Mouse (Mus musculus): ENCODE measurements at regions not wholly inside any gene's neighbourhood (a gene's known extent, or its start where the extent isn't known, plus 50 kb on each side); places are given as distances from the start of the nearest gene placed in this dataset.
"Not testable (repeated sequence)": the region's sequence is repeated elsewhere in the genome, so short reads cannot be mapped to it uniquely, and the experiment has no call there.

GRCm38 (mm10) chr15:16130862-16131261, 597.7 kb upstream of the Cdh9 start:
- ATAC-seq (replicated peaks; ENCODE audit: low FRiP score, low TSS enrichment, poor library complexity, severe bottlenecking) = no peak

DNA sequence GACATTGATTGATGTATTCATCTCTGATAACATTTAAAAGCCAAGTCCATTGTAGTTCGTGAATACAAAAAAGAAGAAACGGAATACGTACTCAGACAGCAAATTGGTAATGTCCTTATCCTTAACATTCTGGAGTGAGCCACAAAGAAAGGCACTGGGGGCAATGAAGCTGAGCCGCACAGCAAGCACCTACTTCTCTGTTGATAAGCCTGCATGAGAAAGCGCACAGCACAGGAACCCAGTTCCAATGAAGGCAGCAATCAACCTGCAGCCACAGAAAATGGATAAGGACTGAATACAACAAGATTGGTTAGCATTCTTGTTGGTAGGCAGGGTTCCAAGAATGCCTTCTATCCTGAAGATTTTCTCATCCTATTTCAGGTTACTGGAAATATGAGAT, 570.4 kb upstream of the Cdh9 start:
- no peak for ATAC-seq (replicated peaks; ENCODE audit: low FRiP score, low TSS enrichment, poor library complexity, severe bottlenecking)

DNA sequence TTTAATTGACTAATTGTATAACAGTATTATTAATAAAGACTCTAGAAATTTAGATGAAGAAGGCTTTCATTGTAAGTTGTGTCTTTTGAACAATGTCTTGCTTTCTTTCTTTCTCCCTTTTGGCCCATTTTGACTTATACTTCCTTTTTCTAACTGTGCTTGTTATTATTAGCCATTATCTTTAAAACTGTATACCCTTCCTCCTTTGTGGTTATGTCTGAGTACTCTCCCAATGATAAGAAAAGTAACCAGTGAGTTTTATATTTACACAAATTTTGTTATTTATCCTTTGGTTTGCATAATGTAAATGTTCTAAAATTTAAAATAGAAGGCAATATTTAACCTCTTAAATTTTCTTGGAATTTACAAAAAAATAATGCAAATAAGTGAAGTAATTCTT, 564.6 kb upstream of the Cdh9 start:
- ATAC-seq (replicated peaks; ENCODE audit: low FRiP score, low TSS enrichment, poor library complexity, severe bottlenecking) = no peak

DNA sequence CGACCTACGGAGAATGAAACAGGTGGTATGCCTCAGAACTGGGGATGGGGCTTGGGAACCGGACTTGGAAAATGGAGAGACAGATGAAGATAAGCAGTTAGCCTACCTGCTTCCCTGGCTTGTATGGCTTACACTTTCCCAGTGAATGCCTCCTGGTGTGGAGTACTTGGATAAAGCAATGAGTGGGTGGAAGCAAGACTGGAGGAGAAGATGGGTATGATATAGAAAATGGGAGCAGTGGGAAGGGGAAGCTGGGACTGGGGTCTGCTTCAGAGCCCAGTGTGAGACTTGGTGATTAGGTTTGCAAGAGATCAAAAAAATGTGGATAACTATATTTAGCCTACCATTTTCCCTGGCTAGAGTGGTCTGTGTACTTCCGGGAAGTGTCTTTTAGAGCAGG, 515.2 kb upstream of the Cdh9 start:
- ATAC-seq (replicated peaks; ENCODE audit: low FRiP score, low TSS enrichment, poor library complexity, severe bottlenecking) = no peak

DNA sequence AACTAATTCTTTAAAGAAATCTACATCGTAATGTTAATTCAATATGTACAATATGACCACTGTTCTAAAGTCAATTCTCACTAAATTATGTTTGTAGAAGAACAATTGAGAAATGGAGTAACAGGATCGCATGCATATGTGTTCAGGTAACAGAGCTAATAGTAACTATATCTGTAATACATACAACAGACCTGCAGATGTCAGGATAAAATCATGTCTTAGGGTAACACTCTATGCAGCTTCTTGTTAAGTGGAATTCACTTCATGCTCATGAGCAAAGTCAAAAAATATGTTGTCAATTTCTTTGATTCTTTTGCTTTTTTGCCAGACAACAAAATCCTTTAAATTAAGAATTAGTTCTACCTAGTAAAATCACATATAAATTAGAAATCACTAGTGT, 506.9 kb upstream of the Cdh9 start:
- no peak for ATAC-seq (replicated peaks; ENCODE audit: low FRiP score, low TSS enrichment, poor library complexity, severe bottlenecking)

- no peak for ATAC-seq (replicated peaks; ENCODE audit: low FRiP score, low TSS enrichment, poor library complexity, severe bottlenecking)
Observed at GRCm38 (mm10) chr15:16248595-16248994, 480.0 kb upstream of the Cdh9 start.

DNA sequence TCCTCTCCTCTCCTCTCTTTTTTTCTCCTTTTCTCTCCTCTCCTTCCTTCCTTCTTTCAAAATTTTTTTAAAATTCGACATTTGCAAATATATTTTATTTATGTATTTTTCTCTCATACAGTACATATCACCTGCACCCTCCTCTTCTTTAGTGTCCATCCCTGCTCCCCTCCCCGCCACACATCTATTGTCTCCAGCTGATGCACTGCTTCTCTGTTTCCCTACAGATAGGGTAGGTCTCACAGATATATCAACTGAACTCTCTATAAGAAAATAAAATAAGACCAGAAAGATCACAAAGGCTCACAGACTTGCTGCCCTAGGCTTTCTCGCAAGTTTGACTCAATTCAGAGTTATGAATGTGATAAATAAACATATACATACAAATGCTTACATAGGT, 443.4 kb upstream of the Cdh9 start:
- no peak for ATAC-seq (replicated peaks; ENCODE audit: low FRiP score, low TSS enrichment, poor library complexity, severe bottlenecking)

DNA sequence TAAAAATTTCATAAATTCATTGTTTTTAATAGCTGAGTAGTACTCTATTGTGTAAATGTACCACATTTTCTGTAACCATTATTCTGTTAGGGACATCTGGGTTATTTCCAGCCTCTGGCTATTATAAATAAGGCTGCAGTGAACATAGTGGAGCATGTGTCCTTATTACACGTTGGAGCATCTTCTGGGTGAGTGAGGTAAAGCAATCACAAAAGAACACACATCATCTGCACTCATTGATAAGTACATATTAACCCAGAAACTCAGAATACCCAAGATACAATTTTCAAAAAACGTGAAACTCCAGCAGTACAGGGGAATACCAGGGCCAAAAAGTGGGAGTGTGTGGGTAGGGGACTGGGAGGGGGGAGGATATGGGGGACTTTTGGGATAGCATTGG, 434.0 kb upstream of the Cdh9 start:
- ATAC-seq (replicated peaks; ENCODE audit: low FRiP score, low TSS enrichment, poor library complexity, severe bottlenecking) = not testable (repeated sequence)

GRCm38 (mm10) chr15:16309678-16310077, 418.9 kb upstream of the Cdh9 start:
- ATAC-seq (replicated peaks; ENCODE audit: low FRiP score, low TSS enrichment, poor library complexity, severe bottlenecking) = no peak

GRCm38 (mm10) chr15:16311956-16312646, 416.5 kb upstream of the Cdh9 start:
- ATAC-seq (replicated peaks; ENCODE audit: low FRiP score, low TSS enrichment, poor library complexity, severe bottlenecking) = peak; percentile 88

DNA sequence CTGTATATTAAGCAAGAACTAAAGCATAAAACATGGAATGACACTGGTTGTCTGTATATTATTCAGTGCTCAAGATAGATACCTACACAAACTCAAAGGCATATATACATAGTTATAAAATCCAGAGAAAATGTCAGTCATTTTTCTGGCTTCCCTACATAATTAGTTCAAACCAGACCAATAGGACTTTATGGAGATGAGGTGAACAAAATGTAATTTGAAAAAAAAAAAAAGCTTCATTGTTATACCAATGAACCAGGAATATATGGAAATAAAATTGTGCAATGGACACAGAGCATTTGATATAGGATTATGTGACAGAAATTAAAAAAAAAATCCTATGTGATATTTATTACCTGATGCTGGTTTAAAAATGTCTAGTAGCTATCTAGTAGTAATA, 415.8 kb upstream of the Cdh9 start:
- ATAC-seq (replicated peaks; ENCODE audit: low FRiP score, low TSS enrichment, poor library complexity, severe bottlenecking) = no peak

DNA sequence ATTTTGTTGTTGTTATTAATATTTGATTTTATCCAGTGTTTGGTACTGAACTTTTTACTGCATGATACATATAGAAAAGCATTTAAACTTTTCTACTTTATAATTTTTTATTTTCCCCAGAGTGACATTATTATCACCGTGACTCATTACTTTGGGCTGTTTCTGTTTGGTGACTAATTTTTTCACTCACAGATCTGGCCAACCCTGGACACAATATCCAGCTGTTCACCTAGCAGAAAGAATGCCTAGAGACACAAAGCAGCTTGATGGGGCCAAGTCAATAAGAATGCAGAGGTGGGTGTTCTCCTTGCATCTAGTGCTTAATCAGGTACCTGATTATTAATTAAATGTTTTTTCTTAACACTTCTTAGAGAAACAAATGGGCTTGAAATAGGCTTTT, 414.7 kb upstream of the Cdh9 start:
- no peak for ATAC-seq (replicated peaks; ENCODE audit: low FRiP score, low TSS enrichment, poor library complexity, severe bottlenecking)

DNA sequence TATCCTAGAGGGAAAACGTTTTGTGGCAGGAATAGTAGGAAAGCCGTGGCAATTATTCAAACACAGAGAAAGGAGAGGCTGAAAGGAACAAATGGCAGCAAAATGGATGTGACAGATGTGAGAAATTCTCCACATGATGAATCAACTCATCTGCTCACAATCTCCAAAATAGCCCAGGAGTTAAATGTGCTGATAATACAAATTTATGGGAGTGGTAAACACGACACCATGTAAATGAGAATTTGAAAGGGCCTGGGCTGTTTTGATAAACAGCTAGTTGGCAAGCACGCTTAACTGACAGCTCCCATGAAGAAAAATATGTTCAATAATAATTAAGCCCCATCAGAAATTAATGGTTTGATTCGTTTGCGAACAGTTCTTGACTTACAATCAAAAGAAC, 413.9 kb upstream of the Cdh9 start:
- ATAC-seq (replicated peaks; ENCODE audit: low FRiP score, low TSS enrichment, poor library complexity, severe bottlenecking) = peak; percentile 62

DNA sequence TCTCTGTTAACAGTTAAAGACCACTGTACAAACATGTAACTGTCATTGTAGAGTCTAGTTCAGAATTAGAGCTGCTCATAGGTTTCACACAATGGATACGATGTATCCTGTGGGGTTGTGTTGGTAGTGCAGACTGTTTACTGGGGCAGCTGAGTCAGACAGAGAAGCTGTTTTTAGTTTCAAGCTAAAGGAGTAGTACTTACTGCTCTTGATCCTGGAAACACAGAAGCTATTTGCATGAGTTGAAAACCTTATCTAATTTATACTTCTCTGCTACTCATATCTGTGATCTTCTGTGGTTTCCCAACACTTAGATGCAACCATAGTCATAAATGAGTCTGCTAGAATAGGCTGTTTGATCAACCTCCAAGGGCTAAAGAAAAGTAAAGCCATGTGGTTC, 413.5 kb upstream of the Cdh9 start:
- peak; percentile 65 for ATAC-seq (replicated peaks; ENCODE audit: low FRiP score, low TSS enrichment, poor library complexity, severe bottlenecking)

DNA sequence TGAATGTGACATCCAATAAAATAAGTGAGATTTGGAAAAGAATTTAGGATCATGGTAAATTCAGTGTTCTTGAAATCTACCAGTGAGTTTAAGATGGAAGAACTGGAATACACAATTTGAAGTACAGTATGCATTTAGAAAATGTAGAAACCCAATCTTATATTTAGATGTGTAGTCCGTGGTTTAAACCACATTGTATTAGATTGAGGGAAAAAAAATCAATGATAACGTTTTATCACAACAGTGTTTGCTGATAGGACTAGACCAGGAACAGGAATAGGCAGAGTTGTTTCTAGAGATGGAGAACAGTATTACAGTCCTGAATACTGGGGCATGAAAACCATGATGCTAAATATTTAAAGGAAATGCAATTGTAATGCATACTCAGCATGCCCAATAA, 402.2 kb upstream of the Cdh9 start:
- ATAC-seq (replicated peaks; ENCODE audit: low FRiP score, low TSS enrichment, poor library complexity, severe bottlenecking) = no peak
